Mouse (Mus musculus) MEL (cell line): ENCODE results near the gene Slc29a3. TPM values are rescaled to one million over a fixed set of nuclear protein-coding genes. Genes with fewer than 3 reads are reported as not detected.

Experiments used
- DNase-seq: peaks from one replicate; pipeline ENCODE4 v3.0.0; 2011; ENCODE audit warnings: low read depth, low spot score
- H3K27ac ChIP-seq: 2 replicates; pipeline ENCODE4 v1.5.1; 2012; ENCODE audit warnings: low read depth, mild to moderate bottlenecking, control low read depth, low read length, moderate library complexity; ENCODE audit not compliant: control insufficient read depth
- H3K27me3 ChIP-seq, 2 experiments: fragments of 150-350 bp in 1 of 2; sonication (generic) in 1 of 2; 2 replicates each; pipeline ENCODE4 v1.6.1; 2012; ENCODE audit warnings: low read length in 2 of 2, mild to moderate bottlenecking in 2 of 2, improper control_type of control experiment in 1 of 2, moderate library complexity in 1 of 2; ENCODE audit not compliant: insufficient read depth in 2 of 2, control insufficient read depth in 1 of 2
- H3K36me3 ChIP-seq, 2 experiments: 2 replicates each; pipeline ENCODE4 v1.6.1; 2012 to 2014; ENCODE audit warnings: low read length in 2 of 2, improper control_type of control experiment in 1 of 2, inconsistent platforms in 1 of 2, mild to moderate bottlenecking in 1 of 2; ENCODE audit not compliant: insufficient read depth in 2 of 2, control insufficient read depth in 1 of 2
- H3K4me1 ChIP-seq, 2 experiments: fragments of 150-350 bp in 1 of 2; sonication (generic) in 1 of 2; 2 replicates each; pipeline ENCODE4 v1.6.1; 2012; ENCODE audit warnings: low read length in 2 of 2, improper control_type of control experiment in 1 of 2, mild to moderate bottlenecking in 1 of 2; ENCODE audit not compliant: insufficient read depth in 2 of 2, control insufficient read depth in 1 of 2
- H3K4me3 ChIP-seq, 2 experiments: fragments of 150-350 bp in 1 of 2; sonication (generic) in 1 of 2; 2 replicates each; pipeline ENCODE4 v1.5.1; 2012; ENCODE audit warnings: low read depth in 2 of 2, low read length in 2 of 2, mild to moderate bottlenecking in 2 of 2, moderate library complexity in 2 of 2, control low read depth in 1 of 2, improper control_type of control experiment in 1 of 2; ENCODE audit not compliant: control insufficient read depth in 1 of 2, insufficient read depth in 1 of 2
- H3K79me2 ChIP-seq: 2 replicates; pipeline ENCODE4 v1.6.1; 2012; ENCODE audit warnings: mild to moderate bottlenecking, low read length, moderate library complexity; ENCODE audit not compliant: control insufficient read depth, poor library complexity, insufficient read depth
- H3K9ac ChIP-seq: 2 replicates; pipeline ENCODE4 v1.6.1; 2012; ENCODE audit warnings: low read depth, mild to moderate bottlenecking, control low read depth, low read length, moderate library complexity; ENCODE audit not compliant: control insufficient read depth, poor library complexity, severe bottlenecking
- H3K9me3 ChIP-seq: fragments of 150-350 bp; sonication (generic); replicated peaks from 2 replicates; pipeline ENCODE4 v1.6.1; 2012; ENCODE audit warnings: mild to moderate bottlenecking, low read length, improper control_type of control experiment, moderate library complexity; ENCODE audit not compliant: insufficient read depth
- CHD1 ChIP-seq: IDR thresholded peaks from 2 replicates; pipeline ENCODE4 v1.6.1; 2012; ENCODE audit warnings: low read depth, mild to moderate bottlenecking, inconsistent platforms, low read length, improper control_type of control experiment
- E2F4 ChIP-seq: IDR thresholded peaks from 2 replicates; pipeline ENCODE4 v1.6.1; 2011; ENCODE audit warnings: low read depth, low read length, improper control_type of control experiment, borderline replicate concordance
- JUND ChIP-seq: IDR thresholded peaks from 2 replicates; pipeline ENCODE4 v1.6.1; 2011; ENCODE audit warnings: low read depth, mild to moderate bottlenecking, improper control_type of control experiment, low read length
- MAX ChIP-seq: IDR thresholded peaks from 2 replicates; pipeline ENCODE4 v1.6.1; 2011; ENCODE audit warnings: low read length, improper control_type of control experiment
- MAZ ChIP-seq: IDR thresholded peaks from 2 replicates; pipeline ENCODE4 v1.6.1; 2012; ENCODE audit warnings: low read depth, mild to moderate bottlenecking, inconsistent platforms, low read length, improper control_type of control experiment
- MEF2A ChIP-seq: IDR thresholded peaks from 2 replicates; pipeline ENCODE4 v1.6.1; 2014; ENCODE audit warnings: low read depth, mild to moderate bottlenecking, inconsistent platforms, low read length, improper control_type of control experiment; ENCODE audit not compliant: poor library complexity, insufficient replicate concordance, severe bottlenecking; ENCODE audit errors: extremely low read depth
- MYB ChIP-seq: IDR thresholded peaks from 2 replicates; pipeline ENCODE4 v1.6.1; 2011; ENCODE audit warnings: mild to moderate bottlenecking, low read depth, low read length, improper control_type of control experiment
- NELFE ChIP-seq: IDR thresholded peaks from 2 replicates; pipeline ENCODE4 v1.6.1; 2011; ENCODE audit warnings: low read depth, low read length, improper control_type of control experiment
- RAD21 ChIP-seq: IDR thresholded peaks from 2 replicates; pipeline ENCODE4 v1.6.1; 2011; ENCODE audit warnings: mild to moderate bottlenecking, low read depth, low read length, improper control_type of control experiment
- TAL1 ChIP-seq: IDR thresholded peaks from 2 replicates; pipeline ENCODE4 v1.6.1; 2012; ENCODE audit warnings: mild to moderate bottlenecking, inconsistent platforms, low read length, moderate library complexity, mixed read lengths
- TCF12 ChIP-seq: IDR thresholded peaks from 2 replicates; pipeline ENCODE4 v1.6.1; 2014; ENCODE audit warnings: low read depth, mild to moderate bottlenecking, inconsistent platforms, low read length, improper control_type of control experiment, moderate library complexity
- USF2 ChIP-seq, 2 experiments: IDR thresholded peaks; 2 replicates each; pipeline ENCODE4 v1.6.1; 2011 to 2012; ENCODE audit warnings: improper control_type of control experiment in 2 of 2, low read length in 2 of 2, borderline replicate concordance in 1 of 2, inconsistent platforms in 1 of 2, low read depth in 1 of 2, mild to moderate bottlenecking in 1 of 2; ENCODE audit not compliant: insufficient read depth in 1 of 2
- ZMIZ1 ChIP-seq: IDR thresholded peaks from 2 replicates; pipeline ENCODE4 v1.6.1; 2012; ENCODE audit warnings: low read depth, mild to moderate bottlenecking, inconsistent platforms, low read length, improper control_type of control experiment, moderate library complexity
- ZNF384 ChIP-seq: IDR thresholded peaks from 2 replicates; pipeline ENCODE4 v1.6.1; 2012; ENCODE audit warnings: low read depth, mild to moderate bottlenecking, inconsistent platforms, low read length, improper control_type of control experiment
- polyA plus RNA-seq, 2 experiments: library from polyadenylated mRNA; stranded (reverse) in 1 of 2; unstranded in 1 of 2; fragments of >175 nt in 1 of 2; fragments of >200 nt in 1 of 2; gene quantifications; 2 replicates each; pipeline versions ENCODE4 v1.2.1 to v1.2.4; 2012; ENCODE audit warnings: low replicate concordance in 2 of 2, low read depth in 1 of 2; ENCODE audit not compliant: insufficient read length in 2 of 2, insufficient read depth in 1 of 2, missing spikeins in 1 of 2
- total RNA-seq: library from RNA; depleted of rRNA; stranded (reverse); fragments of 300-350 nt; gene quantifications from 2 replicates; pipeline ENCODE4 v1.2.3, GENCODE M21; 2012

Gene Slc29a3
- total and polyA plus RNA-seq, 3 experiments: 2.4 to 46.0 (median 7.7) TPM

- Histone ChIP-seq H3K36me3 (no peaks in the 10 kb centered on the region), H3K4me1 (no peaks in the 10 kb centered on the region), H3K9ac (no peak overlapping the region), H3K4me3 (no peak overlapping the region), H3K79me2 (no peaks in the 10 kb centered on the region)
- no peak for DNase-seq
- TF ChIP-seq MAZ: no peak
- TF ChIP-seq E2F4: no peak
- no peak for TF ChIP-seq TCF12
- TF ChIP-seq, all 39 proteins: peak for 0
- H3K27me3 ChIP-seq: no peaks in the 10 kb centered on the region
- H3K9me3 ChIP-seq: no peaks in the 10 kb centered on the region
- H3K27ac ChIP-seq: no peak overlapping the region
Measured at GRCm38 (mm10) chr10:60741435-60741834, 11.2 kb downstream of the Slc29a3 start.

GRCm38 (mm10) chr10:60739619-60740363 lies 12.8 kb downstream of the Slc29a3 start:
- no peak overlapping the region for H3K27ac ChIP-seq
- H3K9ac ChIP-seq: no peak overlapping the region
- no peaks in the 10 kb centered on the region for H3K9me3 ChIP-seq
- H3K79me2 ChIP-seq: no peaks in the 10 kb centered on the region
- TF ChIP-seq CHD1: no peak
- TF ChIP-seq NELFE: no peak
- TF ChIP-seq MYB: no peak
- TF ChIP-seq E2F4: no peak
- TF ChIP-seq MEF2A: no peak
- no peak for TF ChIP-seq MAX
- TF ChIP-seq USF2 (IDR thresholded peaks at IDR 0.05; ENCODE audit: borderline replicate concordance in 1 of 2, insufficient read depth in 1 of 2, low read depth in 1 of 2, low read length in 2 of 2): no peak
- no peak for TF ChIP-seq ZMIZ1
- TF ChIP-seq ZNF384: no peak
- TF ChIP-seq JUND: no peak
- no peak for TF ChIP-seq RAD21
- no peak for TF ChIP-seq TAL1
- TF ChIP-seq, all 39 proteins: peak for 0
- no peak for DNase-seq
- Histone ChIP-seq H3K4me3 (no peak overlapping the region), H3K27me3 (no peaks in the 10 kb centered on the region), H3K36me3 (no peaks in the 10 kb centered on the region), H3K4me1 (no peaks in the 10 kb centered on the region)
